Mouse (Mus musculus) ES-CJ7 (cell line): ENCODE results near the gene Scrn3.
A peak's percentile ranks its signal among the peaks of the same experiment; 100 is the strongest.

Source experiments
- DNase-seq: peaks from one replicate; pipeline ENCODE4 v3.0.0; 2011; ENCODE audit warnings: low read depth, low spot score

Scrn3 gene

GRCm38 (mm10) chr2:73312152-73313116, at the start of gene Scrn3, which contains the start of gene Cir1:
Gene Scrn3, plus strand, starts transcription at chr2:73312601.
Gene Cir1, minus strand, starts transcription at chr2:73312701.
- peak; percentile 98 for DNase-seq

DNA sequence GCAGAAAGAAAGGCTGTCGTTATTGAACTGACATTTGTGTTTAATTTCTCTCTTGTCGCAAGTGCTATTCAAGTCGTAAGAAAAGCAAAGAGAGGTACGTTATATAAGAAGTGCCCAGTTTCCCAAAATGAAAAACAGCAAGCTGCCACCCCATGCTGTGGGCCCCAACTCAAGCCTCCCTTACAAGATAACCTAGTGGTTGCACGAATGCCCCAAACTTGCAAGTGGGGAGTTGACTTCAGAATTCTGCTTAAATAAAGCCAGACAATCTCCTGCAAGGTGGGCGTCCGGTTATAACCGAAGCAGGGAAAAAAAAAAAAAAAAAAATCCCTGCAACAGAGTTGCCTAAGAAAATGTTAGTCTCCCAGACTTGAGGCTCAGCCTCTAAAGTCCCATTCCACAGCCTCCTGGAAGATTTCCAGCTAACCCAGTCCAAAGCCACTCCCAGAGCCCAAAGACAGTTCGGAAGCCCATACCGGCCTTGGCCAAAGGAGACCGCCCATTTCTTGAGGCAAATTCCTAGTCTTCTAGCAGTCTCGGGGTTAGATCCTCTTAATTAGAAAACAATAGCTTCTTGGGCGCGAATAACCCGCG, 49.1 kb upstream of the Scrn3 start:
- peak; percentile 61 for DNase-seq

DNA sequence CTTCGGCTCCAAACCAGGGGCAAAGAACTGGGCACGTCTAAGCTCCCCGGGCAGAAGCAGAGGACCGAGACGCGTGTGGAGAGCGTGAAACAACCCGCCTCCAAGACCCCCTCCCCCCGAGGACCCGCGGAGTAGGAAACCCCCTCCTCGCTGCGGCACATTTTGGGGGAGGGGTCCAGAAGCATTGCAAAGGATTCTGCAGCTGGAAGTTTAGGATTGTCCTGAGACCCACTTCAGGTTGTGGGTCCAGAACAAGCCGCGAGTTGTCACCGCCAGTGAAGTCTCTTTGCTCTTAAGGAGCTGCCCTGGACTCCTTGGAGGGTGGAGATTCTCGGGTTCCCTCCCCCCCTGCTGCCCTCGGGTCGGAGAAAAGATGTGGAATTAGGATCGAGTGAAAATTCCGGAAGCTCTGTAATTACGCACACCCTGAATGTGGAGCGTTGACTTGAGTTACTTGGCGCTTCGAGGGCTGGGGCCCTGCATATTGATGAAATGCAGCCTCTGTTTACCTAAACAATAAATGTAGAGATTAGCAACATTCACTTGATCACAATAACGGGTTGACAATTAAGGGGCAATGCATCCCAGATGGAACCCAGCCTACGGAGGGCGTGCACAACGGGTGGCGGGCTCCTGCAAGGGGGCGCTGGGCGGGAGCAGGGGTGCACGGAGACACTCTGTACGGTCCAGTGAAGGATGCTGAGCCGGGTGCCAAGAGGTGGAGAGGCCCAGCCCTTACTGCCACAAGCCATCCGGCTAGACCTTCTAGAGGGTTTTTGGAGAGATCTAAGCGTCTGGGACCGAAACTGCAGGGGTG, 48.4 kb upstream of the Scrn3 start:
- peak; percentile 71 for DNase-seq

DNA sequence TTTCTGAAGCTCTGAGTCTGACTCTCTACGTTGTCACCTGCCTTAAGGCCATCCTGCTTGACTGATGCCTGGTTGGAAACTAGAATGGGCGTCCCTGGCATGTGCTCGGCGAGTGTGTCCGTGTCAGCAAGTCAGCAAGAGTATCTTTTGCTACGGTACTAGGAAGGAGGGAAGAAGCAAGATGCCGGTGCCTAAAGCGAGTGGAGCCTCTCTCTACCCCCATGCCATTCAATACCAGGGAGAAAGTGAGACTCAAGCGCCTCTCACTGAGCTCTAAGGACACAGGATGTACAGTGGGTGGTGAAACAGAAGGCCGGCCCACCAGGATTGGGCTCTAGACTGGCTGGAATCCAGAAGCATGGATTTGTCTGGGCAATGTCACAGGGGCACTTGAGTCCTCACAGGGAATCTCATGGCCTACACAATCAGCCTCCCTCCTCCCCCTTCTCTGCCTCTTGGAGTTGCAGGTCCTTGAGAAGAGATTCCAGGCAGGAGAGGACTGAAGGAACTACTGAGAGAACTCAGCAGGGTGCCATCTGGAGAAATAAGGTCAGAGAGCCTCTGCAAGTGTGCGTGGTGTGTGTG, 47.7 kb upstream of the Scrn3 start:
- DNase-seq, result peak; percentile 48

DNA sequence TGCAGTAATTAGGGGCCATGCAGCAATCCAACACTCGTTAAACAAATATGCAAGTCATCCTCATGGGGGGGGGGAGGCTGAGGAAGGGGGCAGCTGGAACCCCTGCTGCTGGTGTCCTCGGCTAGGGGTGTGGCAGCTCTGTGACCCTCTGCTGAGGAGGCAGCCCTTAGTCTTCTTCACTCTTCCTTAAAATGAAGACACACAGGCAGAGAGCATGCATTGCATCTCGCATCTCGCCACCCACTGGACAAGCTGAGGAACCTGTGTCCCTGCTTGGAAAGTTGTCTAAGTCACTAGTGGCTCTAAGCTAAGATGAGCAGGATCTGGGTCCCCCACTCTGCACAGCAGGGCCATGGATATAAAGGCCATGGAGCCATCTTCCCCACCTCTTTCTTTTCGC, 46.4 kb upstream of the Scrn3 start:
- peak; percentile 26 for DNase-seq

DNA sequence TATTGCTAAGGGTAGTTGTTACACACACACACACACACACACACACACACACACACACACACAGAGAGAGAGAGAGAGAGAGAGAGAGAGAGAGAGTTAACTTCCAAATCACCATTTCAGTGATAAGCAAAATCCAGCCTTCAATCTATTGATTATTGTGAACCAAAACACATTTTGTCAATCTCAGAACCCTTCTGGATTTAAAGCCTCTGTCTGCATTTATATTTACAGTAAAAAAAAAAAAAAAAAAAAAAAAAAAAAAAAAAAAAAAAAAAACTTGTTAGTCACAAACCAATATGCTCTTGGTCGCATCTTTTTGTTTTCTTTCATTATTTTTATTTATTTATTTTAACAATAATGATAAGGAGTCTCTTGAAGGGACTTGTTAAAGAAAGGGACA, 45.8 kb upstream of the Scrn3 start:
- DNase-seq, result no peak

- DNase-seq, result no peak
Observed at GRCm38 (mm10) chr2:73267231-73267630, 45.2 kb upstream of the Scrn3 start.

GRCm38 (mm10) chr2:73267818-73268217, 44.6 kb upstream of the Scrn3 start:
- no peak for DNase-seq

DNA sequence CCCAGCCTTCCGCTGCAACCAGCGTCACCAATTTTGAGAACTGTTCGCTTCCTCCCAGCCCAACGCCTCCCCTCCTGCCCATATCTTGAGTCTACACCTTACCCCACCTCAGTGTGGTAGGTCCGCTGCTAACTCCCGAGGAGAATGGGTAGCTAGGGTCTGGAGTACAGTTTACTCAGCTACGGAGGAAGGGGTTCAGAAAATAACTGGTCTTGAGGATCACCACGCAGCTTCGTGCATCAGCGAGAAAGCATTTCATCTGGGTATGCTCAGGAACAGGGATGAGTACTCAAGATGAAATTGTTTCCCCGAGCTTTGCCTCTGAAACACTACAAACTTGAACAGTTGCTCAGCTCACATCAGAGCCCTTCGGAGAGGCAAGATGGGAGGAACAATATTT, 44.1 kb upstream of the Scrn3 start:
- no peak for DNase-seq

DNA sequence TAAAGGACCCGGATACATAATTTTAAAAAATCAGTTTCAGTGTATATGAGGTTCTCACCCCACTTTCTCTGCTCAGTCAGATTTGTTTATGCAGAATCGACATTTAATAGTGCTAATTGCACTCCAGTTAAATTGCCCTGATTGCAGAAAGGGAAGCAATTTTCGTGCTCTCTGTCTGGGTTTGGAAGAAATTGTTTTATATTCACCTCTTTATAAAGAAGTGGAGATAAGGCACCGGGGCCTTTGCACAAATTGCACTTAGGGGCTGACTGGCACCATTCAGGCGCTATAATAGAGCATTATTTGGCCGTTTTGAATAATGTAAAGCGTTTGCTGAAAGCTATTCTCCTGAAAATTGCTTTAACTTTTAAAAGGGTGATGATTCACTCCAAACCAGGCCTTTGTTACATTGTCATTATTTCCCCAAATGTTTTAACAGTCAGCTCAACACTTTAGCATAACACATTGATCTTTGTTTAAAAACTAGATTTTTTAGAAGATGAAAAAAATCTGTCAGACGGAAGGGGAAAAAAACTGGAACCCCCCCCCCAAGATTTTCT, 43.5 kb upstream of the Scrn3 start:
- DNase-seq, result no peak

DNA sequence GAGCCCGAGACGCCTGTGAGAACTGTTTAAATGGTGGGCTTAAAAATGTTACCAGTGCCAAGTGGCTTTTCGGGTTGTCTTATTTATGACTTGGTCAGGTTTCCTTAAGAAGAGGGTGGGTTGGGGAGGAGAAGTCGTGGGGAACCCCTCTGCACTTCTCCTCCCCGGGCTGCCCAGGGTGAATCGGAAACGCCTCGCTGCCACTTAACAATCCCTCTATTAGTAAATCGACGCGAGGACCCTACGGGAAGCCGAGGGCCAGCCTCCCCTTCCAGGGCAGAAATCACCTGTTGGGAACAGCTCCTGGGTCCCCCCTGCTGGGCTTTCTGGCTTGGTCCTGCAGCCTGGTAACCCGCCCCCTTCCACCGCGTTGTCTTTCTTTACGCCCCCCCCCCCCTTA, 42.7 kb upstream of the Scrn3 start:
- peak; percentile 33 for DNase-seq

- no peak for DNase-seq
Observed at GRCm38 (mm10) chr2:73270071-73270592, 42.3 kb upstream of the Scrn3 start.

DNA sequence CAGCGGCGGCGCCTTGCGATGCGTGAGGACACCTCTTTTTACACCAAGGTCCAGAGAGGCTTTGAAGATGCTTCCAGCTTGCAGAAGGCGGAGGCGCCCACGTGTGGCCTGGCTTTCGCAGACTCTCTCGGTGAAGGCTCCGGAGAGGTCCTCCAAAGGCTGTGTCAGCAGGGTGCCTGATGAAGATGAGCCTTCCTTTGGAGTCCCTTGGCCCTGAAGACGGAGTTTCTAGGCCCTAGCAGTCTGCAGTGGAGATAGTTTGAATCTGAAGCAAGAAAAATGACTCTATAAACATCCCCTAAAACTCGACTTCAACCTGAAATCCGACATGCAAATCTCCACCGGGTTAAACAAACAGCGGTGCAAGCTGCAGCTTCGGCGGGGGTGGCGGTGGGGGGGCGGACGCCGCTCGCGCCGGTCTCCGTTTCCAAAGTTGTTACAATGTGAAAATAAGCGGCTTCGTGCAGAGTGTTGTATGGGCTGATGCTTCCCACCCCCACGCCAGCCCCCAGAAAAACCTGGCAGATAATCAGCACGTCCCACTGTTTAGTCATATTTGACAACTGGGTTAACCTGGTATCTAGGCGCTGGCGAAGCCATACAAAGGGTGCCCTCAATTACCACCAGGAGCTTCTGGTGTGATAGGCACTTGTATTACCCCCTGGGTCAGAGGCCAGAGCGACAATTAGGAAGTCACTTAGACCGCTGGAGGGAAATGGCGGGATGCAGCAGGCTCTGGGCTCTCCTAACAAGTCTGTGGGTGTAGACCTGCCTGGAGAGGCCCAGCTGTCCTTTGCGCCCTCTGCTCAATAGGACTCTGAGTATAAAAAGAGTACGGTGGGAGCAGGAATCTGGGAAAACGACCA, 41.6 kb upstream of the Scrn3 start:
- DNase-seq, result peak; percentile 40

DNA sequence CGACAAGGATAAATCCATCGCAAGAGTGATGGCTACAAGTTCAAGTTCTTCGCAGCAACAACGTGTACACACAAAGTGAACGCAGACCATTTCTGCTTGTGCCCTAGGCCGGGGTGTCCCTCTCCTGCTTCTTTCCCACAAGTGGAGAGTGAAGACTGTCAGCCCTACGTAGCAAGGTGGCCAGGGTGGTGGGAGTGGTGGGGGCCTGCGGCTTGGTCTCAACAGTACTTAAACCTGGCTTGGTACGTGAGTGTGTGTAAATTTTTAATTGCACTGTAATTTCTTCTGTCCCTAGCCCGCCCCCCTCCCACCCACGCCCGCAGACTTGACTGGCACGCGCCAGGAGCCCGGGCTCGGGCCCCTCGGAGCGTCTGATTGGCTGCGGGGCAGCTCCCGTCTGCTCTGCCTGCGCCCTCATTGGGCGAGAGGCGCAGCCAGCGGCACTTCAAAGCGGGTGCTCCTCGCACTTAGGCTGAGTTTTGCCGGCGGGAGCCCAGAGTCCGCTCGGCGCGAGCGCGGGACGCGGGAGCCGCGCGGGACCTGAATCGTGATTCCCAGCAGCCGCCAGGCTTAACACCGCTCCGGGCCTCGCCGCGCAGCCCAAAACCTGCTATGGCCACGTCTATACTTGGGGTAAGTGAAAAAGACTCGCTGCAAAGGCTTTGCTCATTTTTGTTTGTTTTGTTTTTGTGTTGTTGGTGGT, 40.8 kb upstream of the Scrn3 start, which contains the start of gene Sp9:
TSS of gene Sp9 (plus strand) at position 467 of the 703 bp plus-strand sequence.
- peak; percentile 86 for DNase-seq

DNA sequence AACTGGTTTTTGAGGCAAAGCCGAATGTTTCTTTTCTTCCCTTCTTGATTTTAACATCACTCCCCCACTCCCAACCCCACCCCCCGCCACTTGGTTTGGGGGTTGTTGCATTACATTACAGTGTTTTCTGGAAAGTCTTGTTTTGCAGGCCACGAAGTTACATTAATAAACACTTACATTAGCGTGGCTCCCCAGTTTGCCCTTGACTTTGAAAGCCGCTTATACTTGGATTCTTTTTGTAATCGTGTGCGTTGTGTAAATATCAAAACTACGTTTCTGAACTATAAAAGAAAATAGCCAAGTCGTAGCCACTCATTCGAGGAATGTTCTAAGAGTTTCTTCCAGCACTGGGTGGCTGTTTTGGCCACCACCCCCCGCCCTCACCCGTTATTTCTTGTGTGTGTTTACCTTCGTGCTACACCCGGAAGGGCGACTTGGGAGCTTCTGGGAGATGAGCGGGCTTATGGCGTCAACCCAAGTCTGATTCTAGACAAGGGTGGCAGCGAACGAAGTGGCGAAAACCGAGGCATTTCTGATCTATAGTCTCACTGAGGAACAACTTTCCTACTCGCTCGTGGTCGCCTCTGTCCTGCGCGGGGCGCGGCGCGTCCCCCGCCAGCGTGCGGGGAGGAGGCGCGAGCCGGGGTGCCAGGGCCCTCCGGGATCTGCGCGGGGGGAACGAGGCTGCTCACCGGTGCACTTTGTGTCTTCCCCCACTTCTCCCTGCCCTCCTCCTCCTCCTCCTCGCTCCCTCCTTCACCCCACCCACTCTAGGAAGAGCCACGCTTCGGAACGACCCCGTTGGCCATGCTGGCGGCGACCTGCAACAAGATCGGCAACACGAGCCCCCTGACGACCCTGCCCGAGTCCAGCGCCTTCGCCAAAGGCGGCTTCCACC, 39.8 kb upstream of the Scrn3 start:
- DNase-seq, result peak; percentile 45

GRCm38 (mm10) chr2:73273249-73274118, 38.9 kb upstream of the Scrn3 start:
- peak; percentile 45 for DNase-seq
